Mouse (Mus musculus): ENCODE measurements around the gene Nktr. TPM values are rescaled to one million over a fixed set of nuclear protein-coding genes. Genes with fewer than 3 reads are reported as not detected.

The Nktr gene
- total and polyA plus RNA-seq, 3 experiments: 32.4 to 70.7 (median 34.3) TPM

DNA sequence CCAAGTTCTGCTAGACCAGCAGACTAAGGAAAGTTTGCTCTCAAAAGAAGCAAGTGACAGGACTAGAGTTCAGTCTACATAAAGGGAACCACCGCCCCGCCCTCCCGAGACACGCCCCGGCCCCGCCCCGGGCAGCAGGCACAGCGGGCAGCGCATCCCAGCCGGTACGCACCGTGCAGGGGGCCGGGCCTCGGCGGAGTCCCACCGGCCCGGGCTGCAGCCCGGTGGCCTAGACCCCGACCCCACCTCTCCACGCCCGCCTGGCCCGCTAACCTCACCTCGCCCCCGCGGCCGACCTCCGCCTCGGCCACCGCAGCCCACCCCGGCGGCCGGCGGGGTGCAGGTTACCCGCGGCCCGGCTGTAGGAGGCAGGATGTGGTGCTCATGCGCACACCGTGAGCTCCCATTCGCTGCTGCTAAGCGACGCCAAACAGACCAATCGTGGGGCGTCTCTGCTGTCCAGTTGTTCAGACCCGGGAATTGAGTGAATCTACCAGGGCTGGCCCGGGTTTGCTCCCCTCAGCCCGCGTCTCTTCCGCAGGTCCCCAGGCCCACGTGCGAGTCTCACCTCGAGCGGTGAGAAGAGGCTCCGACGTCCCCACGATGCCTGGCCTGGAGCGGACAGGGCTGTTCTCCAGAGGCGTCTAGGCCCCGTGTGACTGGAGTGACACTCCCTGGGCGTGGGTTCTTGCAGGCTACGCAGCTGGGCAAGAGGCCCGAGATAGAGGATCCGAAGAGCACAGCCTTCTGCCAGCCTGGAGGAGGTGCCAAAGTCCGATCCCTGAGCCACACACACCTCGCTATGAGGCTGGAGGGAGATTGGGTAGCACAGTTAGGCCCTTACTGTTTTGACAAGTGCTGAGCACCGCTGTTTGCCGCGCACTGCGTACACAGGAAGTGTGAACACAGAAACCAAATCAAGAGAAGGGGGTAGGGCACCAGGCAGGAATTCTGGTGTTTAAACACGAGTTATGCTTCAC is 14.0 kb upstream of the Nktr start, which contains the start of gene Sec22c:
TSS of gene Sec22c (minus strand) at position 845 of the 980 bp plus-strand sequence.
- Histone ChIP-seq H3K36me3 (ENCODE audit: control insufficient read depth in 1 of 2, insufficient read depth in 2 of 2, low read length in 2 of 2) (peaks cover 0 to 24% of the 10 kb centered on the region in 2 experiments; a peak in 2 of 4 replicates), H3K9me3 (replicated peaks; ENCODE audit: insufficient read depth, low read length) (no peaks in the 10 kb centered on the region), H3K27me3 (ENCODE audit: control insufficient read depth in 1 of 2, insufficient read depth in 2 of 2, low read length in 2 of 2) (no peaks in the 10 kb centered on the region), H3K4me3 (ENCODE audit: control insufficient read depth in 1 of 2, insufficient read depth in 1 of 2, low read depth in 2 of 2, low read length in 2 of 2) (peak within 1 kb of the TSS; percentile 66 to 82), H3K4me1 (ENCODE audit: control insufficient read depth in 1 of 2, insufficient read depth in 2 of 2, low read length in 2 of 2) (peaks cover 15 to 38% of the 10 kb centered on the region in 2 experiments), H3K9ac (ENCODE audit: control insufficient read depth, low read depth, low read length, poor library complexity, severe bottlenecking) (peak within 1 kb of the TSS; percentile 67), H3K79me2 (ENCODE audit: control insufficient read depth, insufficient read depth, low read length, poor library complexity) (no peaks in the 10 kb centered on the region), H3K27ac (ENCODE audit: control insufficient read depth, low read depth, low read length) (peak within 1 kb of the TSS; percentile 66)
- DNase-seq (ENCODE audit: low read depth, low spot score): peak; percentile 94
- 0 out of 2 replicates have a peak, but pooled peaks have one; percentile 13 for TF ChIP-seq HCFC1 (IDR thresholded peaks at IDR 0.05; ENCODE audit: low read depth, low read length)
- TF ChIP-seq POLR2AphosphoS2 (IDR thresholded peaks at IDR 0.05; ENCODE audit: low read length): no peak
- no peak for TF ChIP-seq BHLHE40 (IDR thresholded peaks at IDR 0.05; ENCODE audit: borderline replicate concordance, low read depth, low read length)
- TF ChIP-seq NRF1 (IDR thresholded peaks at IDR 0.05; ENCODE audit: insufficient read depth, low read depth, low read length, poor library complexity, severe bottlenecking): peak; percentile 80
- TF ChIP-seq MEF2A (IDR thresholded peaks at IDR 0.05; ENCODE audit: extremely low read depth, insufficient replicate concordance, low read depth, low read length, poor library complexity, severe bottlenecking): no peak
- 0 out of 2 replicates have a peak, but pooled peaks have one; percentile 49 for TF ChIP-seq MYC (IDR thresholded peaks at IDR 0.05; ENCODE audit: low read depth, low read length)
- 0 out of 2 replicates have a peak, but pooled peaks have one; percentile 39 for TF ChIP-seq ELF1 (IDR thresholded peaks at IDR 0.05; ENCODE audit: low read depth, low read length)
- no peak for TF ChIP-seq USF1 (IDR thresholded peaks at IDR 0.05; ENCODE audit: low read depth, low read length)
- TF ChIP-seq ZC3H11A (IDR thresholded peaks at IDR 0.05; ENCODE audit: low read depth, low read length): no peak
- 0 out of 2 replicates have a peak, but pooled peaks have one; percentile 1 for TF ChIP-seq ETS1 (IDR thresholded peaks at IDR 0.05; ENCODE audit: low read depth, low read length)
- no peak for TF ChIP-seq TBP (IDR thresholded peaks at IDR 0.05; ENCODE audit: low read depth, low read length)
- no peak for TF ChIP-seq SMC3 (IDR thresholded peaks at IDR 0.05; ENCODE audit: low read depth, low read length)
- no peak for TF ChIP-seq GATA1 (IDR thresholded peaks at IDR 0.05; ENCODE audit: low read depth, low read length)
- TF ChIP-seq ZNF384 (IDR thresholded peaks at IDR 0.05; ENCODE audit: low read depth, low read length): no peak
- TF ChIP-seq ZMIZ1 (IDR thresholded peaks at IDR 0.05; ENCODE audit: low read depth, low read length): peak; percentile 55
- TF ChIP-seq RCOR1 (IDR thresholded peaks at IDR 0.05; ENCODE audit: low read depth, low read length): no peak
- TF ChIP-seq MXI1 (IDR thresholded peaks at IDR 0.05; ENCODE audit: low read depth, low read length): peak; percentile 78
- peak; percentile 76 for TF ChIP-seq SIN3A (IDR thresholded peaks at IDR 0.05; ENCODE audit: low read length)
- TF ChIP-seq POLR2A (IDR thresholded peaks at IDR 0.05; ENCODE audit: control insufficient read depth in 1 of 2, insufficient read depth in 1 of 2, low read depth in 1 of 2, low read length in 2 of 2, poor library complexity in 1 of 2): peak; percentile 65 to 77; a peak in 3 of 4 replicates
- TF ChIP-seq POLR2AphosphoS5 (IDR thresholded peaks at IDR 0.05; ENCODE audit: borderline replicate concordance, low read depth, low read length): no peak
- TF ChIP-seq NELFE (IDR thresholded peaks at IDR 0.05; ENCODE audit: low read depth, low read length): peak; percentile 51; the same call in 1 of the 2 replicates
- TF ChIP-seq E2F4 (IDR thresholded peaks at IDR 0.05; ENCODE audit: borderline replicate concordance, low read depth, low read length): no peak
- no peak for TF ChIP-seq MAZ (IDR thresholded peaks at IDR 0.05; ENCODE audit: low read depth, low read length)
- TF ChIP-seq EP300 (IDR thresholded peaks at IDR 0.05; ENCODE audit: low read depth in 1 of 2, low read length in 2 of 2): no peak; a peak in 1 of 4 replicates

Data from MEL (cell line).